Mouse (Mus musculus): ENCODE results near the gene Tnrc6b.
"Not testable (repeated sequence)": the region's sequence is repeated elsewhere in the genome, so short reads cannot be mapped to it uniquely, and the experiment has no call there.

Tnrc6b gene

DNA sequence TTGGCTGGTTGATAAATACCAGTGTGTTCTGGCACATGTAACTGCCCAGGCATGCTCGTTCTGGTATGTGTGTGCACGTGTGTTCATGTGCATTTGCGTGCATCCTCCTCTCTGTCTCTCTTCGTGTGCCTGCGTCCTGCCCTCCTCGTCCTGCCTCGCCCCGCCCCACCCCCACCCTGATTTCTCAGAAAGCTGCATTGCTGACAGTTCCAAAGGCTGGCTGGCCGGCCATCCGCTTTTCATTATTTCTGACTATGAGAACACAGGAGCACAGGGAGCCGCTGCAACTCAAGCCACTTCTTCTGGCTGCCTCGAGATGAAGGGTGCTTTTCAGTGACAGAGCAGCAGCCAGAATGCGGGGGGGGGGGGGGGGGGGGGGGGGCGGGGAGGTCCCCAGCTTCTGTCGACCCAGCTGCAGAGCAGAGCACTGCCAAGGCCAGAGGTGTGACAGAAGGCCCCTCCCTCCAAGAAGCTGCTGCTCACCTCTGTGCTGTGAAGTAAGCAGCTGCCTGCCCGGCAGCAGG, 219.0 kb downstream of the Tnrc6b start:
- no peak for DNase-seq

DNA sequence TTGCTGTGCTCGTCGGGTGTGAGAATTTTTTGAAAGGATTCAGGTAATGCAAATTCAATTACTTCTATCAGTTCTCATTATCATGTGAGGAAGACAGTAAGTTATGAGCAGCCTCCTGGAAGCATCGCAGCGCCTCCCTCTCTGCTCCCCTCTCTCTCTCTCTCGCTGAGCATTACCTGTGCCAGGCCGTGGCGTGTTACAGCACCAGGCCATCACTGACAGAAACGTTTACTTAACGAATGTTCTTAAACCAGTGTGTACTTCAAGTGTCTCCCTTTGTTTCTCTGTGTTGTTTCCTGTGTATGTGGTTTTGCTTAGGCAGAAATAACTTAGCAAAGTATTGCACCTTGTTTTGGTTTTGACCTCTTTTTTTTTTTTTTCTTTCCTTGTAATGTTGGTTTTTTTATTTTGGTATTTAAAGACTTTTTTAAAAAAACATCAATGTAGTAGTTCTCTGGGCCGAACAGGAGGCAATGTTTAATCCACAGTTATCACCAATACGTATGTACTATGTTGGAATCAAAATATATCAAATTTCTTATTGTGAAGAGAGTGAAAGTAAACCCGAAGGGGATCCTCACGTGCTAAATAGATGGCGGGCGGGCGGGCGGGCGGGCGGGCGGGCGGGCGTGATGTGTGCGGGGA, 219.7 kb downstream of the Tnrc6b start:
- not testable (repeated sequence) for DNase-seq

DNA sequence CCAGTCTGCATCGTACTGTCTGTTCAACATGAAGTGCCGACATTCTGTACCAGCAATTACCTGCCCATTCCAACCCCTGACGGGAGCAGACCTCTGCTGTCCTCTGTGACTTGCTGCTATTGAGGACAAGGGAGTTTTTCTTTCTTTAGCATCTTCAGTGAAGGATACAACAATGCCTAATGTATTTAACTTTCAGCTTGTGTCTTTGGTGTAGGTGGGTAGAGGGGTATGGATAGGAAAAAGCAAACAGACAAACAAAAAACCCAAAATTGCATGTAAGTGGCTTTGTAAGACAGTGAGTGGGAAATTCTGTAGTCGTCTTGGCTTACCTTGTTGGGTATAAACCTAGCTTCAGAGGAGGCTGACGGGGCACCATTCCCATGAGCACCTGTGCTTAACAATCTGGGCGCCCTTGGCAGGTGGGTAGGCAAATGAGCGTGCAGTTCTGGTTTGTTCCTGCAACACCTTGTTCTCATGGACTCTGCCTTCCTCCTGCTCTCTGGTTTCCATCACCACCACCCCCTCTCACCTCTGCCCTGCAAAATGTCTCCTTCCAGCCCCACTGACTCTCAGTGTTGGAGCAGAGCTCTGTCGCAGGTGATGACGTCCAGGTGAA, 220.3 kb downstream of the Tnrc6b start:
- DNase-seq: no peak

DNA sequence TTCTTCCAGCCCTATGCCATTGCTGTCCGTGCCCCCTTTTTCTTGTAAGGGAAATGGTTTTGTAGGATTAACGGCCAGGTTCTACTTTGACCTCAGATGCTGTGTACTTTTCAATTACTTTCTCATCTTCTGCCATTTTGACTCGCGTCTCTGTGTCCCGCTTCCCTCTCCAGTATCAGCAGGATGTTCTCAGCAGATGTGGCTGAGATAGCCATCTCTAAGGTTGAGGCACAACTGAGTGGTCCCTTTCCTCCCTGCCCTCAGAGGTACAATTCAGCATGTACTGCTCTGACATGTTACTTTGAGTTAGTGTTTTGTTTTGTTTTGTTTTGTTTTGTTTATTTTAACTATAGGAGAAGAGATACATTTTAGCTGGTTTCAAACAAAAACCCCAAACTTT, 223.7 kb downstream of the Tnrc6b start:
- no peak for DNase-seq

DNA sequence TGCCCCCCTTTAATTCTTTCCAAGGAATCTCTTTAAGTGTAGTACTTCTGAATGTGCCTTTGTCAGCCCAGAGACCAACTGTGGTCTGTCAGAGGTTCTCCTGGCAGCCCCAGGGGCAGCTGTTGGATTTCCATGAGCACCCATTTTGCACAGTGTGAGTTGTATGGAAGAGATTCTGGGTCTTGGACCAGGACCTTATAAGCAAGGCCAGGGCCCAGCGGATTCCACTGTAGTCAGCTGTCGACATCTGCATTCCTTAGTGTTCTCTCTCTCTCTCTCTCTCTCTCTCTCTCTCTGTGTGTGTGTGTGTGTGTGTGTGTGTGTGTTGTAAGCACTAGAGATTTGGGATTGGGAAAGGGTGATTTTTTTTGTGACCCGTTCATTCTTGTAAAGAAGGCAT, 225.6 kb downstream of the Tnrc6b start:
- DNase-seq: peak; percentile 52

DNA sequence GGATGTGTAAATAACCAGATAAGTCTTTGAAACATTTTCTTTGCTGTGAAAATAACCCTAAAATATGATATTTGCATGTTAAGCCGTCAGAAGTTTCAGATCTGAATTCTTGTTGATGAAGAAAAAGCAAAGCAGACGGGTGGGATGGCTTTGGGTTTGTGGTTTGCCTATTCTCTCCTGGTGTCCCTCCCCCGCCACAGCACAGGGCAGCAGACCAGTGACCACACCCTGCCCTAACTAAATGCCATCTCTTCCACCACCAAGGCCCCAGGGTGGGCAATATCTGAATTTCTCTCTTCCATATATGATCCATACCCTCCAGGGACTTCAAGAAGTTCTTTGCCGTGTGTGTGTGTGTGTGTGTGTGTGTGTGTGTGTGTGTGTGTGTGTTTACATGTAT, 227.5 kb downstream of the Tnrc6b start:
- no peak for DNase-seq

DNA sequence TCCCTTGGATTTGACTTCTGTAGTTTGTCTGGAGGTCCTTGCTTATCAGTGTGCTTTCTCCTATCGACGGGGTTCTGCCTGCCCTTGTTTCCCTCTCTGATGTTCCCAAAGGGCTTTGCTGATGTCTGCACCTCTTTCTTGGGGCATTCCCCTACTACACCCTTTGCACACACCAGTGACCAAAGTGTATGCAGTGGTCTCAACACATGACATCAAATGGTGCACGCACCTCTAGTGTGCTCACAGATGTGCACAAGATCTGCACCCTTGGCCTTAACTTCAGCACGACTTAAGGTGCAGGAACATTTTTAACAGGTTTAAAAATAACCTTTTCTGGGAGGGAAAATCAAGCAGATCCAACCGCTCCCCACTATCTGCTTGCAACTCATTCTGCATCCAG, 228.3 kb downstream of the Tnrc6b start:
- DNase-seq: no peak

DNA sequence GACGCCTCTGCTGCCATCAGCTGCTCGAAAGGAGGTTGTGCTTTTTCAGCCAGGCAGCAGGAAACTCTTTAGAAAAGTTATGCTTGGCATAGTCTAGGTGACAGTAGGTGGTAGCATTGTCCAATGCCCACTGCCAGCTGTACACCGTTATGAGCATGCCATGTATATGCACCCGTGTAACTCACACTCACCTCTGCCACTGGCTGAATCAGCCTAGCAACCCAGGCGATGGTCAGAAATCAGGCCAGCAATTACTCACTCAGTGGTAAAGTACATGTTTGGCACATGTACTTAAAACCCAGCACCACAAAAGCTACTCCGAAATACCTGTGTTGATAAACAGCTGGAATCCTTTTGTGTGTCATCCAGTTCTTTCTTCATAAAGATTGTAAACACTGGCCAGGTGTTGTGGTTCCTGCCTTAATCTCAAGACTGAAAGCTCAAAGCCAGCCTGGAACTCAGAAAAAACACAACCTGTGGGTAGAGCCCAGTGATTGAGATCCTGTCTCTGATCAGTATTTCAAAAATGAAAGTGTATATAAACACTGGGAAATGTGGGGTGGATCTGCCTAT, 230.4 kb downstream of the Tnrc6b start:
- DNase-seq: no peak

DNA sequence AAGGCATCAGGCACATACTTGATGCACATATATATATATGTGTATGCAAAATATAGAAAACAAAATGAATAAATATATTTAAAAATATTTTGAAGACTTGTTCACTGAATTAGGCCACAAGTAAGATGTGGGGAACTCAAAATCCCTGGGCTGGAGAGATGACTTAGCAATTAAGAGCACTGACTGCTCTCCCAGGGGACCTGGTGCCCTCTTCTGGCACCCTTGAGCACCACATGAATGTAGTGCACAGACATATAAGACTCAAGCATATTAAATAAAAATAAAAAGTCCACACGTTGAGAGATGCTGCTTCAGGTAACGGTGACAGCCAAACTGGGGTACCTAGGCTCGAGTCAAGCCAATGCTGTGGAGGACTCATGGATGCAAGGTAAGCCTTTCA, 234.7 kb downstream of the Tnrc6b start:
- DNase-seq: peak; percentile 61

DNA sequence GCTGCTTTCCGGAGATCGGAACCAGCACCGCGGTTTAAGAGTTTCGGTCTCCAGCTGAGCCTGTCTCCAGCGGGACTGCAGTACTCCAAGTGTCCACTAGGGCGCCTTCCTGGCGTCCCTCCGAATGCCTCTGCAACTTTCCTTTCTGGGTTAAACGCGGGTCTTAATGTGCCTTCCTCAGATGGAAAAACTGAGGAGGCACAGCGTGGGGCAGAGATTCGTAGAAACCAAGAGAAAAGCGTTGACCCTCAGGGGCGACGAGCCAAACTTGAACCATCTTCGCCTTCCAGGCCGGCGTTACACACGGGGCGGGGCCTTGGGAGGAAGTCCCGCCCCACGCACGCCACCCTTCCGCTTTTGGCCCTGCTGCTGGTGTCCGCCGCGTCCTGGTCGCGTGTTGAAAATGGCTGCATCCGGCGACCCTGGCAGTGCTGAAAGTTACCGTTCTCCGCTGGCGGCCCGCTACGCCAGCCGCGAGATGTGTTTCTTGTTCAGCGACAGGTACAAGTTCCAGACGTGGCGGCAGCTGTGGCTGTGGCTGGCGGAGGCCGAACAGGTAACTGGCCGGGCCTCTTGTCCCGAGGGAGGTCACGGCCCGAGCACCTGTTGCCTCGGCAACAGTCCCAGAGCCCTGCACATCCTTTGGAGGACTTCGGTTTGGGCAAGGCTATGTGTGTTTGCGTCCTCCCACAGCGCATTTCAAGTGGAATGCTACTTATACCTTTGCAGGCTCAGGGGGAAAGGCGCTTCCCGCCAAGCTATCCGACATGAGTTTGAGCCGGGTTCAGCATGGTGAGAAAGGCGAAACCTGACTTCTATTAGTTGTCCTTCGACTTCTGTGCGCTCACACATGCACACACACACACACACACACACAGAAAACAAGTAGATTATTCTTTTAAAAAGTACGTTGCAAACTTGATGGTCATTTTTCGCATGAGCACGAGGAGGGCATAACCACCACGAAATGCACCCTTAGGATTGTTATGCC, 237.3 kb downstream of the Tnrc6b start, which contains the start of gene Adsl:
Gene Adsl (plus strand): TSS at position 346 of the 991 bp plus-strand sequence.
- peak; percentile 94 for DNase-seq

DNA sequence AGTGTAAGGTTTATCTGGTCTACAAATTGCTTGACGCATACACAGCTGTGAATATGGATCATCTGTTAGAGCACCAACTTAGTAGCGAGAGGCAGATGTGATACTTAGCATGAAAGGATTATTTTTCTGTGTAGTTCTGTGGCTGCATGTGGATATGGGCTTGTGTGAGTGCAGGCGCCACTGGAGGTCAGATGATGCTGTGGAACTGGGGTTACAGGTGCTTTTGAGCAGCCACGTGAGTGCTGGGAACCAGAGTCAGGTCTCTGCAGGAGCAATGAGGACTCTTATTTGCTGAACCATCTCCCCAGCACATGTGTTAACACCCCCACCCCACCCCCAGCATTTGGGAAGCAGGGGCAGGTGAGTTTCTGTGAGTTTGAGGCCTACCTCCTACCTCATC, 238.3 kb downstream of the Tnrc6b start:
- no peak for DNase-seq

DNA sequence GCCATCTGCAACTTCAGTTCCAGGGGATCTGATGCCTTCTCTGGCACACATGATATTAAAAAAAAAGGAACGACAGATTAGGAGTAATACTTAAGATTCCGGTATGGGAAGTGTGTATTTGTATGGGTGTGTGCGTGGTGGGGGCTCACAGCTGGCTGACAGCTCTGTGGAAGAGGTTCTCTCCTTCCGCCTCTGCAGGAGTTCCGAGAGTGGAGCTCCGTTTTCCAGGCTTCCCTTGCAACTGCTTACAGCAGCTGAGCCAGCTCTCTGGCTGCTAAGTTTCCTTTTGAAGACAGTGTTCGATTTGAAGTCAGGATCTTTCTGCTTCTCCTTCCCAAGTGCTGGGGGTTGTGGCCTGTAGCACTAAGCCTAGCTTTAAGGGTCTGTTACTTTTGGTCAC, 238.9 kb downstream of the Tnrc6b start:
- no peak for DNase-seq

DNA sequence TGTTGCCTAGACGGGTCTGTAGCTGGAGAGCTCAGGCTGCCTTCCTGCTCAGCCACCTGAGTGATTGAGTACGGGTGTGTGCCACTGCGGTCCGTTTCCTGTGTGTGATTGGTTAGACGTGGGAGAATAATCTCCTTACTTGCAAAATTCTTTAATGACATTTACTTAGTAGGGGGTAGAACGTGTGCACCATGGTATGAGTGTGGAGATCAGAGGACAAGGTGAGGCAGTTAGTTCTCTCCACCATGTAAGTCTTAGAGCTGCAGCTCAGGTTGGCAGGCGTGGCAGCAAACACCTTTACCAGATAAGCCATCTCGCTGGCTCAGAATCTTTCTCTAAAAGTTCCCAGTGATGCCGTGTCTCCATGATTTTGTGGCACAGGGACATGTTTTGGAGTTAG, 242.9 kb downstream of the Tnrc6b start:
- DNase-seq: no peak

DNA sequence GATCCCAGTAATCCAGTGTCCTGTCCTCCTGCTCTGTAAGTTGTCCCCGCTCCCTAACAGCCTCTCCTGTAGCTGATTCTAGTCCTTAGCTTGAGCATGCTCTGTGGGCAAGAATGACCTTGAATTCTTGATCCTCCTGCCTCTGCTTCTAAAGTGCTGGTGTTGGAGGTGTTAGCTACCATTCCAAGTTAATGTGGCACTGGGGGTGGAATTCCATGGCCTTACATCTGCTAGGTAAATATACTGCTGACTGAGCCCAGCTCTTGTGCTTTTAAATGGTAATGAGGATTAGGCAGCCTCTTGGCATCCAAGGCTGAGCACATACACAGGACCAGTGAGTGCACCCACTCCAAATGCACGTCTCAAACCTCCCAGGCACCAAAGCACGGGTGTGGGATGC, 243.7 kb downstream of the Tnrc6b start:
- no peak for DNase-seq

DNA sequence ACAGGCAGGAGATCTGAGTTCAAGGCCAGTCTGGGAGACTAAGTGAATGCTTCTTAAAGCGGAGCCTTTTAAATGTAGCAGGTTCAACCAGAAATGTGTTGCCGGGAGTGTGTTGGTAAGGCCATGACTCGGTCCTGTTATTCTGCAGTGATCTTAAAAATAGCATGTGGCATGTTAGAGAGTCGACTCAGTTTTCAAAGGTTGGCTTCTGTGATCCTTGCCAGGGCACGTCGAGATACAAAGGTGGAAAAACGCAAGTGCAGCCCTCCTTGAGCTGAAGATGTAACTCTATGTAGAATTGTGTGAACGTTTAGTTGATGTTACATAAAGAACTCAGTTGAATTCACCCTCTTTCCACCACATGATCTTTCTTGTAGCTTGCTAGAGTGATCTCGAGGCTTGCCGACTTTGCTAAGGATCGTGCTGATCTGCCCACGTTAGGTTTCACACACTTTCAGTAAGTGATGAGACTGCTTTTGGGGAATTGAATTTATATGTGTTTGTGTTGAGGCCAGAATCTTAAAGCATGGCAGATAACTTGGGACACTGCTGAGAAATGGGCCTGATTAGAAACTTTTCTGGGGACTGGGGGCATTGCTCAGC, 244.8 kb downstream of the Tnrc6b start:
- no peak for DNase-seq

DNA sequence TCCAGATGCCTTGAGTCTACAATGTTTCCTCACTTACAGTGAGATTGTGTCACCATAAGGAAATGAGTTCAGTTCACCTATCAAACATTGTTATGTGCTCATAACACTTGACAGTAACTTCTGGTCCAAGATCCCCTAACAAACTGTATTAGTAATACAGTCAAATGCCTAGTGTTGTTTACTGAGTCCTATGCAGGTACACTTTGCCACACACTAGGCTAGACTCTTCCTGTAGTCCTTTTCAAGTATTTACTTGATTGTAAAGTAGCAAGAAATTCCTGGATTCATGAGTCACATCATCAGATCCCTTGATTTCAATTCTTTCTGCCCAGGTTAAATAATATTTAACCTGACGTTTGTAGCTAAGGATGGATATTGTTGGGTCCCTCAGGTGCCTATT, 258.3 kb downstream of the Tnrc6b start:
- no peak for DNase-seq

DNA sequence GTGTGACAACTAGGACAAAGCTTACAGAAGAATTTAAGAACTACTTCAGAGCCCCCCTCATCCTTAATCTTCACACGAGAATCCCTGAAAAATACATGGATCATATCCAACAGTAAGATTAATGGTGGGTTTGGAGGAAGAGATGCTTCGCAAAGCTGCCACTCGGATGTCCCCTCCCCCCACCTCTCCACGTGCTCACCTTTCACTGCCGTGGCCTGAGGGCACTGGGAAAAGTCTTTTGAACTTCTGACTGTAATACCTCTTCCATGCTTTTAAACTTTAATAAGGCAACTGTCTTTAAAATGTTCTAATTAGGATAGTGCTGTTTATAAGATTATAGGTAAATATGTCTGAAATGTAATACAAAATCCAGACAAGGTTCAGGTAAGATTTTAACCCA, 263.2 kb downstream of the Tnrc6b start:
- peak; percentile 25 for DNase-seq

DNA sequence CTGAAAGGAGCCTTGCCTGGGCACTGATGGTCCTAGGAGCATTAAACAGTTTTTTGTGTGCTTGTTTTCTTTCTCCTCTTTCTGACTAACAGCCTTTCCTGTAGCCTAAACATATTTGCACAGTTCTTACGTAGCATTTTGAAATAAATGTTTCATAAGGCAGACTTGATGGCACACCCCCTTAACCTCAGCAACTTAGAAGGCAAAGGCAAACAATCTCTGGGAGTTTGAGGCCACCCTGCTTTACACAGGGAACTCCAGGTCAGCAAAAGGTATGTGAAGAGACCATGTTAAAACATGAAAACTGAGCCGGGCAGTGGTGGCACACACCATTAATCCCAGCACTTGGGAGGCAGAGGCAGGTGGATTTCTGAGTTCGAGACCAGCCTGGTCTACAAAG, 264.6 kb downstream of the Tnrc6b start:
- no peak for DNase-seq

DNA sequence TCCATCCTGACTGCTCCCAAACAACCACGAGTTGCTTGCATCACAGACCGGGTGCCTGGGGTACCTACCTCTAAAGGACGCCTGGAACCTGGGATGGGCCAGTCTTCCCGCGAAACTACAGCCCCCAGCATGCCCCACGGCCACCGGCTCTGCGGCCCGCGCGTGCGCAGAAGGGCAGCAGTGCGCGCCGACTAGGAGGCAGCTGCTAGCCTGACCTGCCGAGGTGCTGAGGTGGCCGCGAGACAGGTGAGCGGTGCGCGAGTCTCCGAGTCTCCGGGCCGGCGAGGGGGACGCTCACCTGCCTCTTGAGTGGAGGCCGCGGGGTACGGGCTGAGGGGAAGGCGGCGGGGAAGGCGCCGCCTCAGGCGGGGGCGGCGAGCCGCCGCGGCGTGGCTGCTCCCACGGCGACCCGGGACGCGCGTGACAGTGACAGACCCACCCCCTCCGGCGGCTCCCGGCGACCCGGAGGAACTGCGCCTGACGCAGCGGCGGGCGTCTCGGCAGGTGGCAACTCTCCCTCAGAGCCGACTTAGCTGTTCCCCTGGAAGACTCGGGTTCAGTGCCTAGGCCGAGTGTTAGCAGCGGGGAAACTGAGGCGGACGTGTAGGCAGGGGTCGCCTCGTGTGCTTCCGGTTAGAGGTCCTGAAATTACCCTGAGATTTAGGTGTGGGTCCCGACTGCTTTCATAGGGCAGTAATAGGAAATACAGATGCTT, 266.7 kb downstream of the Tnrc6b start, which contains the start of gene Sgsm3:
Gene Sgsm3 (plus strand): TSS at position 146 of the 715 bp plus-strand sequence.
- peak; percentile 92 for DNase-seq

DNA sequence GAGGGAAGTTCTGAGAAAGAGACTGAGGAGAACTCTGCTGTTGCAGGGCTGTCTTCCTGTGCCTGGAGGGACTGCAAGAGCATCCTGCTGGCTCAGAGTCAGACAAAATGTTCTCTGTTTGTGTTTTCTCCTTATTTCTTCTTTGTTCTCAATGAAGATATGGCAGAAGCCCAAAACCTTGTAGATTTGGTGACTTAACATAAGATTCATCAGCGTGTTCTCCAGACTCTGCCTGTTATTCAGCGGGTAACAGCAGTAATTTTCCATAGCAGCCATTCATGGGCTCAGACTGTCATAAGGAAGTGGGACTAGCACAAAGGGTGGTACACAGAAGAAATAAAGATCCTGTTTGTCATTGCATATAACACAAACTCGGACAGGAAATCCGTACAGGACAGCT, 268.5 kb downstream of the Tnrc6b start:
- DNase-seq: no peak

DNA sequence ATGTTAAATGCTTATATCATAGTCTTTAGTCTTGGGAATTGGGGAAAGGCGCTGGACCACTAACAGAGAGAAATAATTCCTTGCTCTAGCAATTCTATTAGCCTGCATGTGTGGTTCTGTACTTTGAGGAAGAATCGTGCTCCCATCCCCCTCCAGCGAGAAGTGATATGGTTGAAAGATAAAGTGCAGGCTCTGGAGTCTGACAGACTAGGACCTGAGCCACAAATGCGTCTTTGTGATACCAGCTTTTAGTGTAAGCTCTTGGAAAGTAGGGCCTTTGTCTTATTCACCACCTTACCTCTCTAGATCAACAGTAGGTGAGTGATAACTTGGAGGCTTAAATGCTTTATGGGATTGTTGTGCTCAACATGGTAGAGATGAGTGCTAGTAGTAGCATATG, 270.1 kb downstream of the Tnrc6b start:
- DNase-seq: no peak

DNA sequence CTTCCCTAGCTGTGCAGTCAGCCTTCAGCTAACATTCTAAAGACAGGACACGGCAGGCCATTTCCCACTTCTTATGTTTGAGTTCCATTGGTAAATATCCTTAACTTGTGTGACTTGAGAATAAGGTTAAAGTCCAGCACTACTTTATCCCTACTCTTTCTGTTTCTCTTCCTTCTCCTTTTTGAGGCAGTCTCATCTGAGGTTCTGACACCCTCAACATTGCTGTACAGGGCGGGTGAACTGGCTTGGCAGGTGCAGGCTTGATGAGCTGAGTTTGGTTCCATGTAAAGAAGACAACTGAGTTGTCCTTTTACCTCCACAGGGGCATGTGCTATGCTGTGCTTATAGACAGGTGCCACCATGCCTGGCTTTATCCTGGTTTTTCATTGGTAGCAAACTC, 272.2 kb downstream of the Tnrc6b start:
- no peak for DNase-seq

Data from kidney, postnatal 10 days (tissue).